Mouse (Mus musculus): Measurements from ENCODE around the gene Srcap.

DNA sequence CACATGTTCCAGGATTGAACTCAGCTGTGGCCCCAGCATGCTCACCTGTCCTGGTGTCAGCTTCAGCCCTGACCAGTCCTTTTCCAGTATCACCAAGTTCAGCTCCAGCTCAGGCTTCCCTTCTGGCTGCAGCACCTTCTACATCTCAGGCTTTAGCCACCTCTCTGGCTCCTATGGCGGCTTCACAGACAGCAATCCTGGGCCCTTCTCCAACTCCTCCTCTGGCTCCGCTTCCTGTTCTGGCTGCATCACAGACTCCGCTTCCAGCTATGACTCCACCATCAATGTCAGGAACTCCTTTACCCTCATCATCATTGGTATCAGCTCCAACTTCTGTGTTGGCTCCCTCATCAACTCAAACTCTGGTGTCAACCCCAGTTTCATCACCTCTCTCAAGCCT lies 29.9 kb downstream of the Srcap start:
- TF ChIP-seq FOSL1 (IDR thresholded peaks at IDR 0.05; ENCODE audit: insufficient read depth, low read length, poor library complexity, severe bottlenecking) (no peak), CTCF (IDR thresholded peaks at IDR 0.05; ENCODE audit: control insufficient read depth, insufficient read depth, insufficient read length) (no peak)

Data from C2C12 (cell line).